Mouse (Mus musculus): Measurements from ENCODE around the gene Gm9964.
A peak's percentile ranks its signal among the peaks of the same experiment; 100 is the strongest.
"Not testable (repeated sequence)": the region's sequence is repeated elsewhere in the genome, so short reads cannot be mapped to it uniquely, and the experiment has no call there.

Gene Gm9964

DNA sequence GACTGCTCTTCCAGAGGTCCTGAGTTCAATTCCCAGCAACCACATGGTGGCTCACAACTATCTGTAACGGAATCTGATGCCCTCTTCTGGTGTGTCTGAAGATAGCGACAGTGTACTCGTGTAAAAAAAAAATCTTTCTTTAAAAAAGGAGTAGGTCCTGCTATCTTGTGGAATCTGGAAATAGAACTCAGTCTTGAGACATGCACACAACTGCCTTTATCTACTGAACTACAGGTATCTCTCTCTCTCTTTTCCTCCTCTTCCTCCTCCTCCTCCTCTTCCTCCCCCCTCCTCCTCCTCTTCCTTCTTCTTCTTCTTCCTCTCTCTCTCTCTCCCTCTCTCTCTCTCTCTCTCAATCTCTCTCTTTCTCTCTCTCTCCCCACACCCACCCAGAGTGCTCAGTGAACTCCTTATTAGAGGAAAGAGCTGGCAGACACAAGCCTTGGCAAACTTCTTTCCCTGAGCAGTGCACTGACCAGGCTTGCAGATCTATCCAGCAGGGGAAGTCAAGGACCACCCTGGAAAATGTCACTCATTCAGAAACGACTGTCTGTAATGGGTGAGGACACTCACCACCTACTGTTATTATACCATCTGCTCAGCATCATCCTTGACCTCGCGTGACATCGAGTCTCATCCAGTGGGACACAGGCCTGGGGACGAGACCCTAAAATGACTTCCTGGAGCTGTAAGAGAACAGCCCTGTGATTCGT lies 3.2 kb upstream of the Gm9964 start:
- DNase-seq (ENCODE audit: low spot score), result no peak

DNA sequence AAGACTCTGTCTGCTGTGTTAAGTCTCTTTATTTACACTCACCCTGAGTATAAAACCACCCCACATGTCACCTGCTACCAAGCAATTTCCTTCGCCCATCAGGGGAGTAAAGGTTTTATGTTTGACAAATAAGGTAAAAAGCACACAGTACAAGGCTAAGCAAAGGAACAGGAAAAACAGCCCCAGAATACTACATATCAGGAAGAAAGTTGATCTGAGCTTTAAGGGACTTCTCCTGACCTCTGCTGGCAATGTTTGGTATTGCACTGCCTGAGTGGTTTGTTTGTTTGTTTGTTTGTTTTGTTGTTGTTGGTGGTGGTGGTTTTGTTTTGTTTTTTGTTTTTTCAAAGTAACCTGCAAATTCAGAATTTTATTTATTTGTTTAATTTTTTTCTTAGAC lies 539 bp downstream of the Gm9964 start:
- peak; percentile 78 for DNase-seq (ENCODE audit: low spot score)

DNA sequence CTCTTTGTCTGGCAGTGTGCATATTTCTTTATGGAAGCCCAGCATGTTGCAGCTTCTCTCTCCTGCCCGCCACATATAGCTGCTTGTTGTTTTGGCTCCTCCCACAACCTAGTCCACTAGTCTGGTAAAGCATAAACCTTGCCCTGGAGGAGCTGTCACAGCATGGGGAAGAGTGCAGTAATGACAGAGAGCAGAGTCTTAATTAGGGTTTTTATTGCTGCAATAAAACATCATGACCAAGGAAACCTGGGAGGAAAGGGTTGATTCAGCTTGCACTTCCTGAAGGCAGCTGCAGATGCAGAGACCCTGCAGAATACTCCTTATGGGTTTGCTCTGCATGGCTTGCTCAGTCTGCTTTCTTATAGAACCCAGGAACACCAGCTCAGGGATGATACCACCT lies 2.7 kb downstream of the Gm9964 start:
- DNase-seq (ENCODE audit: low spot score), result no peak

DNA sequence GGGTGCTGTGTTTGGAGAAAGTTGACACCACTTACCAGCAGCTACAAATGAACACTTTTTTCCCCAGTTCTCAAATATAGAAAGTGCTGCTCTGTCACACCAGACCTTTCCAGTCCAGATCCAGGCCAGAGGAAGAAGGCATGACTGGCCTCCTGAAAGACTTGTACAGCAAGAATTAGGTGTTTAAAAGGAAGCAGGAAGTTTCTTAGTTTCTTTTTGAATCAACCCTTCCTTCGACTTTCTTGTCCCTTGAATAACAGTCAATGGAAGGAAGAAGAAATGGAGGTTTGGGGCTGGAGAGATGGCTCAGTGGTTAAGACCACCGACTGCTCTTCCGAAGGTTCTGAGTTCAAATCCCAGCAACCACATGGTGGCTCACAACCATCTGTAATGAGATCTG lies 3.7 kb downstream of the Gm9964 start:
- no peak for DNase-seq (ENCODE audit: low spot score)

DNA sequence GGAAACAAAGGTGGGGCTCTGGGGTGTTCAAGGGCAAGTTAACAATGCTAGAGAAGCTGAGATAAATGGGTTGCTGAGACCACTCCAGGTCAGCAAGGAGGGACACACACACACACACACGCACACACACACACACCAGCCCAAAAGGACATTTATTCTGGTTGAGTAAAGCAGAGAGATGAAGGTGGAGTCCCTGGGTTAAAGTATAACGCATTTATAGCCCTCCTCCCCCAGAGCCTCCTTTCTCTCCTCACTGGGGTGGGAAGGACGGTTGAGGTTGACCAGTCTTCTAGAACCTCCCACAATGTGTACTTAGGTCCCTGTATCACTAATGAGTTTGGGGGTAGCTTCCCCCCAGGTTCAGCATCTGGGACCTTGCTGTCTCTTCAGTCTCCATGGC lies 4.6 kb downstream of the Gm9964 start:
- DNase-seq (ENCODE audit: low spot score), result no peak

DNA sequence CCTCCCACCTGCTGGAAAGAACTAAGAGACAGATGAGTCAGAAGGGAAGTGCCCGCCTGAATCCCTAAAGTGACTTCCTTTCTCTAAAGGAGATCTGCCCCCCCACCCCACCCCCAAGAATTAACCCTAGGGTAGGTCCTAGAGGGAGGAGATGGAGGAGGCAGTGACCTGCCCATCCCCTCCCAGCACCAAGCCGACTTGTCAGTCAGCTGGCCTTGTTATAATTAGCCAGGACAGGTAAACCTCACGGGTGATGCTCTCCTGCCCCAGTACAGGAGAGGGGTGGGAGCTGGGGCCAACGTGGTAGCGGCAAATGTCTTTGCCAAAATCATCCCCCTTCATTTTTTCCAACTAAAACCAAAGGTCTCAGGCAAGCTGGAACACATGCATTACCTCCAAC lies 5.1 kb downstream of the Gm9964 start:
- DNase-seq (ENCODE audit: low spot score), result no peak

DNA sequence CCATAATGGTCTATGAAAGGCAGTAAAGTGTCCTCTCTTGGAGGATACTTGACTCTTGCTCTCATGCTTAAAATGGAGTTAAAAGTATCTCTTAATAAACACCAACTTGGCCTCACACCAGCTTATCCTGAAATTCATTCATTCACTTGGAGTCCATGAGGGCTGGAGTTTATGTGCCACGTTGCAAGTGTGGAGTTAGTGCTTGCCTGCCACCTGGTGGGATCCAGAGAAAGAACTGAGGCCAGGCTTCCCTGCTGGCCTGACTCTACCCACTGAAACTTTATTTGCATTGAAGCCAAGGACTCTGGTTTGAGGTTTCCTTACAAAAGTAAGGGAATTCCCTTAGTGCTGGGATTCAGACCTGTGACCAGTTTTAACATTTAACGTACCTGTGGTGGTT lies 6.2 kb downstream of the Gm9964 start:
- DNase-seq (ENCODE audit: low spot score), result peak; percentile 47

DNA sequence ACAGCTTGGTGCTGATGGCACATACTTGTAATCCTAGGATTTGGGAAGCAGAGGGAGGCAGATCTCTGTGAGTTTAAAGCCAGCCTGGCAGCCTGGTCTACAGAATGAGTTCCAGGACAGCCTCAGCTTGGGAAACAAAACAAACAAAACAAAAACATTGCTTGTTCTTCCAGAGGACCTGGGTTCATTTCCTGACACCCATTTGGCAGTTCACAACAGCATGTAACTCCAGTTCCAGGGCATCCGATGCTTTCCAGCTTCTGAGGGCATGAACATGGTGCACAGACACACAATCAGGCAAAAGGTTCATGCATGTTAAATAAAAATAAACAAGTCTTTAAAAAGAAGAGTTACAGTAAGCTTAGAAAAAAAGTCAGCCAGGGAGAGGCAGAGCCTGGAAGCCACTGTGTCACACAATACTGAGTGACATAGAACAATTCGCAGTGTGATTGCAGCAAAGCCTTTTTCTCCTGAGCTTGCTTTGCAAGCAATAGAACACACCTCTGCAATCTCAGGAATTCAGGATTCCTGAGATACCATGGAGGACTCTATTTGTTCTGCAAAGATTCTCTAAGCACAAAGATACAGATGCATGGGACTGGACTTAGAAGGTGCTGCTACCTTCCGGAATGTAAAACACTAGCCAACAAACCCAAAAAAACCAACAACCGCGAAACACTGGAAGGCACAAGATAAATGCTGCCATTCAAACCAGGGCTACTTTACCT lies 7.6 kb downstream of the Gm9964 start:
- no peak for DNase-seq (ENCODE audit: low spot score)

DNA sequence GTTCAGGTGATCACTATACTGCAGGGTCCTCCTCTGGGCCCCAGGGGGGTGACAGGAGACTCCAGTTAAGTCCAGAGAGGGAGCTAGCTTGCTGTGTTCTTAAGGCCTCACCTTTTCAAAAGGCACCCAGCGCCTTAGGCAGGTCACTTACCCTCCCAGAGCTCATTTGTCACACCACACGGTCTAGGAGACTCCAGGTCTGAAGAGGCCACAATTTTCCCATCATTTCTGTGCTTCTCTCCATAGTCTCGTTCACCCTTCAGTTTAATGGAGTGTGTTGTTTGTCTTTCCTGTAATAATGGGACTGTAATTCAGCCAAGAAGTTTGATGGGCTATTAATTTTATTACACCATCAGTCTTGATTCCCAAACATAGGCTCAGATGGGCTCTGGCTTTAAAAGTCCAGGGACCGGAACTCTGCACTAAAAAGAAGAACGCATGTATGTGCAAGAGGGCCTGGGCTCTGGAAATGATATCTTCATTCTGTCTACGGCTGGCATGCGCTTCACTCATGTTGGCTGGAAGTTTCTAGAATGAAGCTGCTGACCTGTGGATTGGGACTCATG lies 8.3 kb downstream of the Gm9964 start:
- no peak for DNase-seq (ENCODE audit: low spot score)

DNA sequence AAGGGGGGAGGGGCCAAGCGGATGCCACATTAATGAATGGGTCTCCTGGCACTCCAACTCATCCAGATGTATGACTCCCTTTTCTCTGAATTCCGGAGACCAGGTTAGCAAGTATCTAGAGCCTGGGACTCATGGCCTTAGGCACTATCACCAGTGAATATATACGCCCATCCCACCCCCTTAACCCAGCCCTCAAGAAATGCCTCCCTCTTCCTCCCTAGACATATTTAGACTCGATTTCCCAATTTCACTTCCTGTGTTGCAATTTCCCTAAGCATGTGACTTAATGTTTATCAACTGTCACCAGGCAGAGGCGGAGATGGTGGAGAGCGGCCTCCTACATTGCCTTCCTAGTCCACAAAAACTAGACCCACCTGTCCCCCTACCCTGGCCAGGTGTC lies 9.3 kb downstream of the Gm9964 start:
- DNase-seq (ENCODE audit: low spot score), result no peak

DNA sequence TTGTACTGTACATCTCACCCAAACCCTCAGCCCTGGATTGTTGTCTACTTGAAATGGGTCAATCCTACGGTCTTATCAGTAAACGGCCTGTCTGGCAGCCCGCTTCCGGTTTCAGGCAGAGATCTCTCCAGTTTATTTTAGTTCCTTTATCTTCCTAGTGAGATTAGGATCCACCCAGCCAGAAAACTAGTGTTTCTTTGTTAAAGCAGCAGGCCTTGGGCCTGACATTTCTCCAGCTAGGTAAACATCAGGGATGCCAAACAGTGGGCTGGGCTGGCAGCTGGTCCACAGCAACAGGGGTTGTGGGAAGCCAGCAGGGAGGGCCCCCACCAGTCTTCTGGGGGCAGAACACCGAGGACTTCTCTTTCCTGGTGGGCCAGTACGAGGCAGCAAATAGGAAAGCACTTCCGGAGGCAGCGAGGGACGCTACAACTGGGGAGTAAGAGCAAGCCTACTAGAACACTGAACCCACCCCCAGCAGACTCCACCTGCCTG lies 10.4 kb downstream of the Gm9964 start:
- no peak for DNase-seq (ENCODE audit: low spot score)

DNA sequence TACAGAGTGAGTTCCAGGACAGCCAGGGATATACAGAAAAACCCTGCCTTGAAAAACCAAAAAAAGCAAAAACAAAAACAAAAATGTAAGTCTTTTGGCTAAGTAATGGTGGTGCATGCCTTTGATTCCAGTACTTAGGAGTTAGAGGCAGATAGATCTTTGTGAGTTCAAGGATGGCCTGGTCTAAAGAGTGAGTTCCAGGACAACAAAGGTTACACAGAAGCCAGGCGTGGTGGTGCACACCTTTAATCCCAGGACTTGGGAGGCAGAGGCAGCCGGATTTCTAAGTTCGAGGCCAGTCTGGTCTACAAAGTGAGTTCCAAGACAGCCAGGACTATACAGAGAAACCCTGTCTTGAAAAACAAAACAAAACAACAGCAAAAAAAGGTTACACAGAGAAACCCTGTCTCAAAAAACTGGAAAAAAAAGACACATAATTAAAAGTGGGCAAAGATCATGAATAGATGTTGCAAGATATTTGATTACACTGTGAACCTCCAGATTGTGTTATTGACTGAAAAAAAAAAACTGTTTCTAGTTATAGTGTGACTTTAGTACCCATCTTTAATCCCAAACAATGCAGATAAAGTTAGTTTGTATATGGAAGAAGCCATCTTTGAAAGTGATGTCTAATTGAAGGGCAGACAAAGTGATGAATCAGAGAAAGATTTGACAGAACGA lies 13.2 kb downstream of the Gm9964 start:
- no peak for DNase-seq (ENCODE audit: low spot score)

DNA sequence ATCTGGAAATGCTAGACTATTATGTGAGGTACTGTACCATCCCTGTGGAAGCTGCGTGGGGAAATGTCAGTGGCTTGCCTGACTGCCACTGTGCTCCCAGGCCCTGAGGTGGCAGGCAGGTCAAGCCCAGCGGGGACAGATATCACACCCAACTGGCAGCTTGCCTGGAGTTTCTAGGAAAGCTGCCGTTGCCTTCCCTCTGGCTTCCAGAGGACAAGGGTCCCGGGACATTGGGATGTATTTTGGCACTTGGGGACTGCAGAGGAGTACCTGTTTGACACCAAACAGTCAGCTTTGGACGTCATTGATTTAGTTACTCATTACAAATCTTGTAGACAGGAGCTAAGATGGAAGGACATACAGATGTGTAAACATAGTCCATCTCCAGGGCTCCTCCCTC lies 15.3 kb downstream of the Gm9964 start:
- no peak for DNase-seq (ENCODE audit: low spot score)

DNA sequence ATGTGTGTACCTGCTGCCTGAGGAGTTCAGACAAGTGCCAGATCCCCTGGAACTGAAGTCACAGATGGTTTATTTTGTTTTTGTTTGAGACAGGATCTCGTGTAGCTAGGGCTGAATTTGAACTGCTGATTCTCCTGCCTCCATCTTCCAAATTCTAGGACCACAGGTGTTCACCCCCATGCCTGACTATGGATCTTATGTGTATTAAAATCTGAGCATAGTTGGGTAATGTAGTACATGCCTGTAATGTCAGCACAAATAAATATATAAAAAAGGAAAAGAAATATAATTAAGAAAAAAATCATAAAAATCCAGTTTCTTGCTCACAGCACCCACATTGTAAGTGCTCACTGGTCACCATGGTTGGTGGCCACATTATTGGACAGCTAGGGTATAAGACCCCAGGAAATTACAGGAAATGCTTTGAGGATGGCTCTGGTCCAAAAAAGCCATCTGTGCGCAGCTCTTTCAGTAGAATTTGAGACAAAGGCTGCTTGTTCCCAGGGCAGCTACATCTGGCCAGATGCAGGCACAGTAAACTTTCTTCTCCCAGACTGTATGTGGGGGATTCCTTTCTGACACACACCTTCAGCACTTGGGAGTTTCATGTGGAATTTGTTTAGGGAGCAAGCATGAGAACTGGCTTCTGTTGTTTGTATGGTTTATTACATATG lies 16.8 kb downstream of the Gm9964 start:
- DNase-seq (ENCODE audit: low spot score), result no peak

DNA sequence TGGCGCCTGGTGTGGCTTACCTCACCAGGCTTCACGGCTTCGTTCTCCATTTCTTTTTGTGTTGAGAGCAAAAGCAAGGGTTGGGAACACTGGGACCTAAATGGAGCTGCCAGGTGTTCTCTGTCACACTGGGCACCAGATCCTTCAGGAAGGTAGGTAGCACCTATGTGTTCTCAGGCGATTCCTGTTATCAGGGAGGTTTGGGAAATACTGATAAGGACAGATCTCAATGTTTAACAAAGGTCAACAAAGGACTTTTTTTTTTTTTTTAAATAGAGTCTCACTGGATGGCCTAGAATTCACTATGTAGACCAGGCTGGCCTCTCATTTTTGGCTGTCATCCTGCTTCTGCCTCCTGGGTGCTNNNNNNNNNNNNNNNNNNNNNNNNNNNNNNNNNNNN lies 22.9 kb downstream of the Gm9964 start:
- DNase-seq (ENCODE audit: low spot score), result no peak

DNA sequence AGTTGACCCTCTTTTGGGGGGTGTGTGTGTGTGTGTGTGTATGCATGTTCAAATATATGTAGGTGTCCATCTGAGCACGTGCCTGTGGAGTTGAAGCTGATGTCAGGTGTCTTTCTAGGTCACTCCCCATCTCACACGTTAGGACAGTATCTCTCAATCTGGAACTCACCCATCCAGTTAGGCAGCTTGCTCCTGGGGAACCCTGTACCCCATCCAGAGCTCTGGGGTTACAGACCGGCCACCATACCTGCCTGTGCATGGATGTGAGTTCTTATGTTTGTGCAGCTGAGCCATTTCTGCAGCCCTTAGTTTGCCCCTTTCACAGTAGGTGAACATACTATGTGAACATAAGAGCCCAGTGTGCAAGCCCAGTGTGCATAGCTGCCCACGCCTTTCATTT lies 23.7 kb downstream of the Gm9964 start:
- no peak for DNase-seq (ENCODE audit: low spot score)

DNA sequence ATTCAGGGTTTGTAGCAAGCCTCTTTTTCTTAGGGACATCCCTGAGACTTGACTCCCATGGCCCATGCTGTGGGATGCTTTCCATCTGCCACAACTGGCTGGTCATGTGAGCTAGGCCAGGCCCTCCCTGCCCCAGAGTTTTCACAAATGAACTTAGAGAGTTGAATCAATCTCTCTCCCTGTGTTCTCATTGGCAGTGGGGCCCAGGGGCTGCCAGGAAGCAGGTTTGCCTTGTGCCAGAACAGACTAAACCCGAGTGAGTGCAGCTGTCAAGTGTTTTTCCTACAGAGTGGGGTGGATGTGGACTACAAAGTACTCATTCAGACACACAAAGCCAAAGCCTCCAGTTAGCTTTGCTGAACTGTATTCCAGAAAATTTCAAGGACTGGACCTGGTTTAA lies 29.5 kb downstream of the Gm9964 start:
- DNase-seq (ENCODE audit: low spot score), result no peak

DNA sequence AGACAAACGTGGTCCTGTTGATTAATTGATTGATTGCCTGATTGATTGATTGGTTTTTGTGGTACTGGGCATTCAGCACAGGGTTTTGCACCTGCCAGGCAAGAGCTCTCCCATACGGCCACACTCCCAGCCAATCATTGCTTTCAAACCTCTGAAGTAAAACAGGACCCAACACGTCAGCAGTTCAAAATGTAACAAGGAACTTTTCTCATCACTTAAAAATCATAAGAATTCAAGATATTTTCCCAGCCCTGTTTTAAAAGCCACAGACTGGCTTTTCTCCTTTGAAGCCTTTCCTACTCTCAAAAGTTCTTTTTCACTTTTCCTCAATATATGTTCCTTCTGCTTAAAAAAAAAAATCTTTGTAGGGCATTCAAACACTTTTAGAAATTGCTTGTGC lies 32.3 kb downstream of the Gm9964 start:
- DNase-seq (ENCODE audit: low spot score), result no peak

DNA sequence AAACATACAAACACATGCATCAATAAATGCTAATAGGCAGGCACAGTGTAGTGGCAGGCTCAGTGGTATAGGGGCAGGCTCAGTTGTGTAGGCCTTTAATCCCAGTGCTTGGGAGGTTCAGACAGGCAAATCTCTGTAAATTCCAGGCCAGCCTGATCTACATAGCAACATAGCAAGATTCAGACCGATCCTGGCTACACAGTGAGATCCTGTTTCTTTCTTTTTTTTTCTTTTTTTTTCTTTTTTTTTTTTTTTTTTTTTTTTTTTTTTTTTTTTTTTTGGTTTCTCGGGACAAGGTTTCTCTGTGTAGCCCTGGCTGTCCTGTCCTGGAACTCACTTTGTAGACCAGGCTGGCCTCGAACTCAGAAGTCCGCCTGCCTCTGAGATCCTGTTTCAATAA lies 36.6 kb downstream of the Gm9964 start:
- not testable (repeated sequence) for DNase-seq (ENCODE audit: low spot score)

DNA sequence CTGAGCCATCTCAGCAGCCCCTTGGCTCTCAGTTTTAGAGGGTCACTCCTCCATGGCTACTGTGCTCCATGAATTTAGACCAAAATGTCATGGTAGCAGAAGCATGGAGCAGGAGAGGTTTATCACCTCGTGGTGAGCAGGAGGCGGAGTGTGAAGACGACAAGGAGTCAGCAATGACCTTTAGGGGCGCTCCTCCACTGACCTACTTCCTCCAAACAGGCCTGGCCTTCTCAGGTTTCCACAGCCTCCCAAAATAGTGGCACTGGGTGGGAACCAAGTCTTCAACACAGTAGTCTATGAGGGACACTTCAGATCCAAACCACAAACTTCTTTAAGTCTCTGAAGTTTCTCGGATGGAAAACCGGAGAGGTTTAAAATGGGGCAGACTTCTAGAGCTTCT lies 38.0 kb downstream of the Gm9964 start:
- no peak for DNase-seq (ENCODE audit: low spot score)

DNA sequence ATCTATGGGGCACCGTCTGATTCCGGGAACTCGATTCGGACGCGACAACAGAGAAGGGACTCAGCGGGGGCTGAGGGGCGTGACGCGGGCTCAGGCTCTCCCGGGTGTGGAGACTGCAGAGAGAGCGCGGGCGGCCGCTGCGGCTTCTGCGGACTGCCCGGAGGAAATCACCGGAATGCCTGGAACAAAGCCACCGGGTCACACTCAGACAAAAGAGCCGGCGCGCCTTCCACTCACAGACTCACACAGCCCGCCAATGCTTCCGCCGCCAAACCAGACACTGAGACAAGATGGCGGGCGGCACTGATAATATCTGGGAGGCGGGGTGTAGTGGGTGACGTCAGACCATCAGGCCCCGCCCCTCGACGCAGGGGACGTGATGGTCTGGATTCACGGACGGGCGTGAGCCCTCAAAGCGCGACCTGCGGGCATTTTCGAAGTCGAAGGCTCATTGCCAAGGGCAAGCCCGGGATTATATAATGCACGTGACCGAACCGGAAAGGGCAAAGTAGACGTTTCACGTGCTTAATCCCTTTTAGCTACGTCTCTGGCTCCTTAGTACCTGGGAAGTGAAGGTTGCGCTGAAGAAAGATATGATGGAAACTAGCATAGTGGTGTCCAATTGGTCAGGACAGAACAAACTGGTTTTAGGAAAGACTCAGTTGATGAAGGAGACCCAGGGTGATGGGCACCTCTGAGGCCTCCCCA lies 42.2 kb downstream of the Gm9964 start, which contains the start of gene Wsb1:
TSS of gene Wsb1 (minus strand) at position 281 of the 708 bp plus-strand sequence.
- peak; percentile 98 for DNase-seq (ENCODE audit: low spot score)

Measured in retina, embryonic 14.5 days (tissue).